Mouse (Mus musculus) hindbrain, embryonic 12.5 days (tissue): ENCODE measurements around the gene Igtp. TPM values are rescaled to one million over a fixed set of nuclear protein-coding genes. Genes with fewer than 3 reads are reported as not detected.

Source experiments
- ATAC-seq: fragments of 200-750 bp; cut with Nextera tagmentation; 2 replicates; pipeline ENCODE4 v1.8.0; 2017; ENCODE audit warnings: moderate TSS enrichment; ENCODE audit not compliant: low FRiP score
- H3K27ac ChIP-seq: fragments of 300-500 bp; sonication (generic); 2 replicates; pipeline ENCODE4 v1.5.1; 2016; ENCODE audit warnings: mild to moderate bottlenecking
- H3K27me3 ChIP-seq: fragments of 300-500 bp; sonication (generic); 2 replicates; pipeline ENCODE4 v1.6.1; 2016; ENCODE audit warnings: mild to moderate bottlenecking
- H3K36me3 ChIP-seq: fragments of 300-500 bp; sonication (generic); 2 replicates; pipeline ENCODE4 v1.6.1; 2016; ENCODE audit warnings: mild to moderate bottlenecking
- H3K4me1 ChIP-seq: fragments of 300-500 bp; sonication (generic); 2 replicates; pipeline ENCODE4 v1.6.1; 2016
- H3K4me2 ChIP-seq: fragments of 300-500 bp; sonication (generic); replicated peaks from 2 replicates; pipeline ENCODE4 v1.6.1; 2016; ENCODE audit warnings: mild to moderate bottlenecking
- H3K4me3 ChIP-seq: fragments of 300-500 bp; sonication (generic); 2 replicates; pipeline ENCODE4 v1.5.1; 2016; ENCODE audit warnings: mild to moderate bottlenecking
- H3K9ac ChIP-seq: fragments of 300-500 bp; sonication (generic); 2 replicates; pipeline ENCODE4 v1.6.1; 2016; ENCODE audit warnings: mild to moderate bottlenecking, moderate library complexity
- H3K9me3 ChIP-seq: fragments of 300-500 bp; sonication (generic); replicated peaks from 2 replicates; pipeline ENCODE4 v1.6.1; 2016; ENCODE audit warnings: mild to moderate bottlenecking
- WGBS: fragments of 180-500 bp; shearing (Covaris S2); methylation state at CpG from one replicate; pipeline ENCODE4 v1.1.7; 2016; 5-methylcytosine and 5-hydroxymethylcytosine counted together
- polyA plus RNA-seq: library from polyadenylated mRNA; unstranded; fragments of >200 nt; fragmentation: Nextera tagmentation; extraction: Ambion mirVana; gene quantifications from 2 replicates; pipeline ENCODE4 v1.2.1, GENCODE M21; 2016

Gene Igtp
- polyA plus RNA-seq, 1 experiment from 2014 or later, result 1.9 TPM

DNA sequence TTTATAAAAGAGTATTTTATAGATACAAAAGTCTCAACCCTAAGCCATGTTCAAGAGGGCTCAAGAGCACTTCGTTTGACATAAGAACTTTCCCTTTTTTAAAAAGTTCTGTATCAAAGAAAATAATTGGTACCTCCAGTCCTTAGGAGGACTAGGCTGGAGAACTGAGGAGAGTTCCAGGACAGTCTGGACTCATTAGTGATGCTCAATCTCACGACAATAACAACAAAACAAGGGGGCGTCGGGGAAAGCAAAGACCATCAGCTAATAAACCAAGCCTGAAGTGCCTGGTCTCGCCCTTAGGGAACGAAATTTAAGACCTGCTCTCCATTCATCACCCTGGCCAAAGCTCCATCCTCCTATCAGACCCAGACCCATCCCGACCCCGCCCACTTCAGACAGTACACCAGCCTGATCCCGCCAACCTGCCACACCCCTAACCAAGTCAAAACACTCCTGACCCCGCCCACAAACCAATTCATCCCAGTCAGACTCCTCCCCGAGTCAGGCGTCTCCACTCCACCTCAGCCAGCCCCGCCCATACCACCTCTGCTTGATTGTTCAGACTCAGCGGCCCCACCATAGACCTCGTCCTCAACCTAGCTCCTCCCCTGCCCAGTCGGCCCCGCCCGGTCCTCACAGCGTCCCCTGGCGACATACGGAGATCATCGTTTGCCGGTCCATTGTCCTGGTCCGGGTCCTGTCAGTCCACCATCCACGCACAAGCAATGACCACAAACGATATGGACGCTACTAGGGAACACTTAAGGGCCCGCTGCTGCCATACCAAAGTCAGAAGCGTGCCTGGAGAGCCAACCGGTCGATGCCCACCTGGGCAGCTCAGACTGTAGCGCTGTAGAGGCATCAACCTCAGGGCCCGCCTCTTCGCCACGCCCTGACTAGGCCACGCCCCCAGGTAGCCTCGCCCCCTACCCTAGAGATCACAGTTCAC is 39.8 kb downstream of the Igtp start:
- Histone ChIP-seq H3K36me3 (no peaks in the 10 kb centered on the region), H3K27ac (no peak overlapping the region), H3K9me3 (no peaks in the 10 kb centered on the region), H3K4me1 (peaks cover 6% of the 10 kb centered on the region; the same call in 1 of the 2 replicates), H3K4me3 (peak overlapping the region; percentile 40), H3K9ac (peak overlapping the region; percentile 23; the same call in 1 of the 2 replicates), H3K27me3 (0 out of 2 replicates have a peak, but pooled peaks cover 5% of the 10 kb centered on the region), H3K4me2 (peak overlapping the region; percentile 62)
- peak; percentile 87 for ATAC-seq
- 1% methylated on average over 37 of the region's 37 CpGs for WGBS

DNA sequence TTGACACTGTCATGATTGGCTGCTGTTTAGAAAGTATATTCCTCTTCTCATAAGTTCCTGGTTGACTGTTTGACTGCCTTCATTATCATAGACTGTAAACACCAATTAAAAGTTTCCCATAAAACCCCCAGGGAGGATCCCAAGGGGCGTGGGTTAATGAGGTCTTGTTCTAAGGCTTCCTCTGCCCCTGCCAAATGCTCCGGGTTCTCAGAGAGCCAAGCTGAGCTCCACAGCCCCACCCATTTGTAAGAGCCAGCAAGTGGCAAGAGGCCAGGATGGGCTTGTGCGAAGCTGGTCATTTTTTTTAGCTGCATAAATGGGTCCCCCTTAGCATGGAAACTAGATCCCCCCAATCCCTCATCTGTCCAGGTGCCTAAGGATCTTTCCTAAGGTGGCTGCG is 47.9 kb downstream of the Igtp start:
- Histone ChIP-seq H3K4me2 (no peak overlapping the region), H3K36me3 (no peaks in the 10 kb centered on the region), H3K27ac (no peak overlapping the region), H3K4me1 (no peaks in the 10 kb centered on the region), H3K27me3 (0 out of 2 replicates have a peak, but pooled peaks cover 5% of the 10 kb centered on the region), H3K9ac (no peak overlapping the region), H3K9me3 (no peaks in the 10 kb centered on the region), H3K4me3 (no peak overlapping the region)
- 62% methylated on average over 4 of the region's 4 CpGs for WGBS
- no peak for ATAC-seq

DNA sequence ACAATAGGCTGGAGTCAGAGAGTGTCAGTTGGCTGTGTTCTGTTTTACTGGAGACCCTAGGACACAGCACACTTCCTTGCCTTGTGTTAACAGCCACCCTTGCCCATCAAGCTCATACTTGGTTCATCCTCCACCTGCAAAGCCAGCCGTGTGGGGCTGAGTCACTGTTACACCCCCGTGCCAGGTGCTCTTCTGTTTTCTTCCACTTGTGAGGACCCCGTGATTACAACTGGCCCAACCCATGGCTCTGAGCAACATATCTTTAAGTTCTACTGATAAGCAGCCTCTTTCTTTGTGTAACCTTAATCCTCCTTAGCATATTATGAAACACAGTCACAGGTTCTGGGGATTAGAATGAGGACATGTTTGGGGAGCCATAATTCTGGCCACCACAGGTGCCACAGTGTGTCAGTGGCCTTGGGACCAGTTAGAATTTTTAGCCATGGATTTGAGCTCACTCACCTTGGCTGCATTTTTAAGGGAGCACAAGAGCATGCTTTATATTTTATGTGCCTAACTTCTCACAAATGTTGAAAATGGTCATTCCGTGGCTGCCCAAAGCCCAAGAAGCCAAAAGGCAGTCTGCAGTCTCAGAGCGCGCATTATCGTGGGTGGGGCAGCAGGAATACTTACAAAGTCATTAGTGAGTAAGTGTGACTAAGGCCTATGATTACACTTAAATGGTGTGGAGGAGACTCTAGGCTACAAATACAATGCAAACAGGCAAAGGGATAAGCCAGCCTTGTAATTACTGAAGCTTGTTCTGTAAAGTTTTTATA is 50.0 kb downstream of the Igtp start:
- ATAC-seq, result no peak
- 88% methylated on average over 7 of the region's 7 CpGs for WGBS
- Histone ChIP-seq H3K4me1 (no peaks in the 10 kb centered on the region), H3K27me3 (no peaks in the 10 kb centered on the region), H3K9ac (no peak overlapping the region), H3K4me3 (no peak overlapping the region), H3K27ac (no peak overlapping the region), H3K4me2 (no peak overlapping the region), H3K36me3 (no peaks in the 10 kb centered on the region), H3K9me3 (no peaks in the 10 kb centered on the region)

DNA sequence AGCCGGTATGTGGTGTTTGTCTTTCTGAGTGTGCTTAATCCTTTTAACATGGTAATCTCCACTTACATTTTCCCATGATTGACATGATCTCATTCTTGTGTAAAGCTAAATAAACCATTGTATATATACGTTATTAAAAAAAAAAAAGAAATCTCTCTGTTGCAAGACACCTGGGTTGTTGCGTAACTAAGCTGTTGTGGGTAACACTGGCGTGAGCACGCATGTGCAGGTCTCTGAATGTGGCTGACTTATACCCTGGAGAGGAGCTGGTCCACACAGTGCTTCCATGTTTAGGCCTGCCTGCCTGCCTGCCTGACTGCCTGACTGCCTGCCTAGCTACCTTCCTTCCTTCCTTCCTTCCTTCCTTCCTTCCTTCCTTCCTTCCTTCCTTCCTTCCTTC is 51.2 kb downstream of the Igtp start:
- no peak overlapping the region for H3K4me2 ChIP-seq
- no peak overlapping the region for H3K9ac ChIP-seq
- H3K4me1 ChIP-seq, result no peaks in the 10 kb centered on the region
- no peaks in the 10 kb centered on the region for H3K9me3 ChIP-seq
- H3K27ac ChIP-seq, result no peak overlapping the region
- ATAC-seq, result no peak
- no peaks in the 10 kb centered on the region for H3K27me3 ChIP-seq
- WGBS, result 82% methylated on average over 5 of the region's 5 CpGs
- no peak overlapping the region for H3K4me3 ChIP-seq
- H3K36me3 ChIP-seq, result no peaks in the 10 kb centered on the region

DNA sequence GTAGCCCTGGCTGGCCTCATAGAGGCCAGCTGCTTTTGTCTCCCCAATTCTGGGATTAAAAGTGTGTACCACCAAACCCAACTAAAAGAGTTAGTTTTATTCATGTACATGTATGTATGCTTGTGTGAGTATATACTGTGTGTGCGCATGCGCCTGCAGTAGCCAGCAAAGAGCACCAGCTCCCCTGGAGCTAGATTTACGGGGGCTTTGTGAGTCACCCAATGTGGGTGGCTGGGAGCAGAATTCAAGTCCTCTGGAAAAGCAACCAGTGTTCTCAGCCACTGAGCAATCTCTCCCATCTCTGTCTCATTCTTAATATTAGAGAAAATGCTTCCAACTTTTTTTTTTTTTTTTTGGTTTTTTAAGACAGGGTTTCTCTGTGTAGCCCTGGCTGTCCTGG is 55.1 kb downstream of the Igtp start:
- no peak overlapping the region for H3K4me3 ChIP-seq
- no peak for ATAC-seq
- no peak overlapping the region for H3K4me2 ChIP-seq
- no peaks in the 10 kb centered on the region for H3K36me3 ChIP-seq
- no peak overlapping the region for H3K27ac ChIP-seq
- no peaks in the 10 kb centered on the region for H3K27me3 ChIP-seq
- 90% methylated on average over 3 of the region's 3 CpGs for WGBS
- no peaks in the 10 kb centered on the region for H3K9me3 ChIP-seq
- no peaks in the 10 kb centered on the region for H3K4me1 ChIP-seq
- no peak overlapping the region for H3K9ac ChIP-seq

Other genes starting within 250 kb of the Igtp start
- gene Larp1, start 190.5 kb upstream of the Igtp start, polyA plus RNA-seq, result 18.5 and 19.0 TPM in 2 replicates
- 0.14 TPM in 1 of 2 replicates, not detected in the other for gene Gm12248, start 106.4 kb upstream of the Igtp start, polyA plus RNA-seq
- 105 and 109 TPM in 2 replicates for gene Cnot8, start 95.4 kb upstream of the Igtp start, polyA plus RNA-seq
- 22.5 and 24.2 TPM in 2 replicates for gene Gemin5, start 31.0 kb upstream of the Igtp start, polyA plus RNA-seq
- gene Mrpl22, start 27.9 kb upstream of the Igtp start, polyA plus RNA-seq, result 98.3 and 102 TPM in 2 replicates
- gene Irgm2, start 62 bp downstream of the Igtp start, polyA plus RNA-seq, result 0.87 and 0.96 TPM in 2 replicates
- 0.17 TPM in 1 of 2 replicates, not detected in the other for gene 4930438A08Rik, start 75.2 kb downstream of the Igtp start, polyA plus RNA-seq
- gene Zfp692, start 107.5 kb downstream of the Igtp start, polyA plus RNA-seq, result 24.1 and 24.5 TPM in 2 replicates
- 34.1 and 39.4 TPM in 2 replicates for gene Zfp672, start 130.8 kb downstream of the Igtp start, polyA plus RNA-seq
- 49.1 and 50.7 TPM in 2 replicates for gene Sh3bp5l, start 131.2 kb downstream of the Igtp start, polyA plus RNA-seq
- gene Lypd8, start 179.5 kb downstream of the Igtp start, polyA plus RNA-seq, result not detected in 2 replicates
- not detected in 2 replicates for gene 1810065E05Rik, start 221.6 kb downstream of the Igtp start, polyA plus RNA-seq
- not detected in 2 replicates for gene Gm12253, start 233.0 kb downstream of the Igtp start, polyA plus RNA-seq